Mouse (Mus musculus): ENCODE results near the gene Agtpbp1.

Agtpbp1 gene

GRCm38 (mm10) chr13:59485456-59485855 is 99.6 kb downstream of the Agtpbp1 start:
- WGBS: 86% methylated on average over 7 of the region's 7 CpGs

- 92% methylated on average over 4 of the region's 4 CpGs for WGBS
Observed at GRCm38 (mm10) chr13:59481484-59481855, 103.6 kb downstream of the Agtpbp1 start.

- 58% methylated on average over 13 of the region's 13 CpGs for WGBS
Observed at GRCm38 (mm10) chr13:59480599-59481483, 104.2 kb downstream of the Agtpbp1 start.

- WGBS: 50% methylated on average over 7 of the region's 7 CpGs
Observed at GRCm38 (mm10) chr13:59477928-59478327, 107.1 kb downstream of the Agtpbp1 start.

GRCm38 (mm10) chr13:59477451-59477850 is 107.6 kb downstream of the Agtpbp1 start:
- 66% methylated on average over 14 of the region's 14 CpGs for whole genome bisulfite sequencing

GRCm38 (mm10) chr13:59474973-59475372 is 110.1 kb downstream of the Agtpbp1 start:
- WGBS: 51% methylated on average over 8 of the region's 8 CpGs

- WGBS: 74% methylated on average over 10 of the region's 10 CpGs
Observed at GRCm38 (mm10) chr13:59473341-59473740, 111.7 kb downstream of the Agtpbp1 start.

- WGBS: 72% methylated on average over 5 of the region's 5 CpGs
Observed at GRCm38 (mm10) chr13:59472222-59472621, 112.8 kb downstream of the Agtpbp1 start.

- 79% methylated on average over 5 of the region's 5 CpGs for WGBS
Observed at GRCm38 (mm10) chr13:59469701-59470100, 115.3 kb downstream of the Agtpbp1 start.

- 69% methylated on average over 8 of the region's 8 CpGs for WGBS
Observed at GRCm38 (mm10) chr13:59468181-59468802, 116.7 kb downstream of the Agtpbp1 start.

GRCm38 (mm10) chr13:59467591-59467990 is 117.4 kb downstream of the Agtpbp1 start:
- 7% methylated on average over 3 of the region's 3 CpGs for WGBS

GRCm38 (mm10) chr13:59460958-59461357 is 124.1 kb downstream of the Agtpbp1 start:
- WGBS: 52% methylated on average over 3 of the region's 3 CpGs

GRCm38 (mm10) chr13:59456203-59456602 is 128.8 kb downstream of the Agtpbp1 start:
- 77% methylated on average over 1 of the region's 1 CpGs for WGBS

GRCm38 (mm10) chr13:59454001-59454785 is 130.8 kb downstream of the Agtpbp1 start:
- WGBS: 70% methylated on average over 11 of the region's 11 CpGs

- 54% methylated on average over 6 of the region's 6 CpGs for WGBS
Observed at GRCm38 (mm10) chr13:59453582-59453981, 131.4 kb downstream of the Agtpbp1 start.

GRCm38 (mm10) chr13:59453045-59453444 is 132.0 kb downstream of the Agtpbp1 start:
- whole genome bisulfite sequencing: 74% methylated on average over 2 of the region's 2 CpGs

GRCm38 (mm10) chr13:59450840-59451239 is 134.2 kb downstream of the Agtpbp1 start:
- 51% methylated on average over 10 of the region's 10 CpGs for WGBS

GRCm38 (mm10) chr13:59447130-59447529 is 137.9 kb downstream of the Agtpbp1 start:
- 81% methylated on average over 7 of the region's 7 CpGs for WGBS

GRCm38 (mm10) chr13:59445179-59445578 is 139.8 kb downstream of the Agtpbp1 start:
- WGBS: 85% methylated on average over 5 of the region's 5 CpGs

- 80% methylated on average over 6 of the region's 6 CpGs for WGBS
Observed at GRCm38 (mm10) chr13:59444371-59444770, 140.7 kb downstream of the Agtpbp1 start.

- 56% methylated on average over 1 of the region's 1 CpGs for WGBS
Observed at GRCm38 (mm10) chr13:59439683-59440082, 145.3 kb downstream of the Agtpbp1 start.

GRCm38 (mm10) chr13:59434554-59434953 is 150.5 kb downstream of the Agtpbp1 start:
- 96% methylated on average over 1 of the region's 1 CpGs for WGBS

Data from cerebral cortex, adult 2 months (tissue).